Mouse (Mus musculus) MEL (cell line): Measurements from ENCODE around the gene Mrgpra1. TPM values are rescaled to one million over a fixed set of nuclear protein-coding genes. Genes with fewer than 3 reads are reported as not detected.
"Not testable (repeated sequence)": the region's sequence is repeated elsewhere in the genome, so short reads cannot be mapped to it uniquely, and the experiment has no call there.

Source experiments
- DNase-seq: peaks from one replicate; pipeline ENCODE4 v3.0.0; 2011; ENCODE audit warnings: low read depth, low spot score
- H3K27ac ChIP-seq: 2 replicates; pipeline ENCODE4 v1.5.1; 2012; ENCODE audit warnings: low read depth, mild to moderate bottlenecking, control low read depth, low read length, moderate library complexity; ENCODE audit not compliant: control insufficient read depth
- H3K27me3 ChIP-seq, 2 experiments: fragments of 150-350 bp in 1 of 2; sonication (generic) in 1 of 2; 2 replicates each; pipeline ENCODE4 v1.6.1; 2012; ENCODE audit warnings: low read length in 2 of 2, mild to moderate bottlenecking in 2 of 2, improper control_type of control experiment in 1 of 2, moderate library complexity in 1 of 2; ENCODE audit not compliant: insufficient read depth in 2 of 2, control insufficient read depth in 1 of 2
- H3K36me3 ChIP-seq, 2 experiments: 2 replicates each; pipeline ENCODE4 v1.6.1; 2012 to 2014; ENCODE audit warnings: low read length in 2 of 2, improper control_type of control experiment in 1 of 2, inconsistent platforms in 1 of 2, mild to moderate bottlenecking in 1 of 2; ENCODE audit not compliant: insufficient read depth in 2 of 2, control insufficient read depth in 1 of 2
- H3K4me1 ChIP-seq, 2 experiments: fragments of 150-350 bp in 1 of 2; sonication (generic) in 1 of 2; 2 replicates each; pipeline ENCODE4 v1.6.1; 2012; ENCODE audit warnings: low read length in 2 of 2, improper control_type of control experiment in 1 of 2, mild to moderate bottlenecking in 1 of 2; ENCODE audit not compliant: insufficient read depth in 2 of 2, control insufficient read depth in 1 of 2
- H3K4me3 ChIP-seq, 2 experiments: fragments of 150-350 bp in 1 of 2; sonication (generic) in 1 of 2; 2 replicates each; pipeline ENCODE4 v1.5.1; 2012; ENCODE audit warnings: low read depth in 2 of 2, low read length in 2 of 2, mild to moderate bottlenecking in 2 of 2, moderate library complexity in 2 of 2, control low read depth in 1 of 2, improper control_type of control experiment in 1 of 2; ENCODE audit not compliant: control insufficient read depth in 1 of 2, insufficient read depth in 1 of 2
- H3K79me2 ChIP-seq: 2 replicates; pipeline ENCODE4 v1.6.1; 2012; ENCODE audit warnings: mild to moderate bottlenecking, low read length, moderate library complexity; ENCODE audit not compliant: control insufficient read depth, poor library complexity, insufficient read depth
- H3K9ac ChIP-seq: 2 replicates; pipeline ENCODE4 v1.6.1; 2012; ENCODE audit warnings: low read depth, mild to moderate bottlenecking, control low read depth, low read length, moderate library complexity; ENCODE audit not compliant: control insufficient read depth, poor library complexity, severe bottlenecking
- H3K9me3 ChIP-seq: fragments of 150-350 bp; sonication (generic); replicated peaks from 2 replicates; pipeline ENCODE4 v1.6.1; 2012; ENCODE audit warnings: mild to moderate bottlenecking, low read length, improper control_type of control experiment, moderate library complexity; ENCODE audit not compliant: insufficient read depth
- CHD1 ChIP-seq: IDR thresholded peaks from 2 replicates; pipeline ENCODE4 v1.6.1; 2012; ENCODE audit warnings: low read depth, mild to moderate bottlenecking, inconsistent platforms, low read length, improper control_type of control experiment
- CHD2 ChIP-seq: IDR thresholded peaks from 2 replicates; pipeline ENCODE4 v1.6.1; 2011; ENCODE audit warnings: low read length, improper control_type of control experiment
- CTCF ChIP-seq, 3 experiments: IDR thresholded peaks in 2 of 3; conservative IDR thresholded peaks in 1 of 3; 2 replicates each; pipeline ENCODE4 v1.5.1; 2011 to 2012; ENCODE audit warnings: low read length in 3 of 3, low read depth in 2 of 3, mild to moderate bottlenecking in 2 of 3, improper control_type of control experiment in 1 of 3, inconsistent platforms in 1 of 3, mixed read lengths in 1 of 3, moderate library complexity in 1 of 3; ENCODE audit not compliant: control insufficient read depth in 1 of 3, insufficient read depth in 1 of 3, poor library complexity in 1 of 3, severe bottlenecking in 1 of 3
- GATA1 ChIP-seq: IDR thresholded peaks from 2 replicates; pipeline ENCODE4 v1.6.1; 2011; ENCODE audit warnings: low read depth, low read length, improper control_type of control experiment
- KAT2A ChIP-seq: conservative IDR thresholded peaks from 2 replicates; pipeline ENCODE4 v1.6.1; 2012; ENCODE audit warnings: low read depth, low read length, improper control_type of control experiment, inconsistent platforms
- MAFK ChIP-seq: IDR thresholded peaks from 2 replicates; pipeline ENCODE4 v1.6.1; 2011; ENCODE audit warnings: low read depth, mild to moderate bottlenecking, low read length, improper control_type of control experiment, borderline replicate concordance
- MXI1 ChIP-seq: IDR thresholded peaks from 2 replicates; pipeline ENCODE4 v1.6.1; 2011; ENCODE audit warnings: mild to moderate bottlenecking, low read depth, low read length, improper control_type of control experiment
- MYB ChIP-seq: IDR thresholded peaks from 2 replicates; pipeline ENCODE4 v1.6.1; 2011; ENCODE audit warnings: mild to moderate bottlenecking, low read depth, low read length, improper control_type of control experiment
- MYC ChIP-seq: IDR thresholded peaks from 2 replicates; pipeline ENCODE4 v1.6.1; 2011; ENCODE audit warnings: low read depth, mild to moderate bottlenecking, low read length, improper control_type of control experiment, moderate library complexity
- POLR2A ChIP-seq, 2 experiments: IDR thresholded peaks; 2 replicates each; pipeline ENCODE4 v1.6.1; 2011 to 2012; ENCODE audit warnings: low read length in 2 of 2, mild to moderate bottlenecking in 2 of 2, control low read depth in 1 of 2, improper control_type of control experiment in 1 of 2, low read depth in 1 of 2, moderate library complexity in 1 of 2; ENCODE audit not compliant: control insufficient read depth in 1 of 2, insufficient read depth in 1 of 2, poor library complexity in 1 of 2
- POLR2AphosphoS5 ChIP-seq: IDR thresholded peaks from 2 replicates; pipeline ENCODE4 v1.6.1; 2012; ENCODE audit warnings: low read depth, borderline replicate concordance, mild to moderate bottlenecking, inconsistent platforms, low read length, moderate library complexity, mixed read lengths
- RAD21 ChIP-seq: IDR thresholded peaks from 2 replicates; pipeline ENCODE4 v1.6.1; 2011; ENCODE audit warnings: mild to moderate bottlenecking, low read depth, low read length, improper control_type of control experiment
- SMC3 ChIP-seq: IDR thresholded peaks from 2 replicates; pipeline ENCODE4 v1.6.1; 2011; ENCODE audit warnings: low read depth, low read length, improper control_type of control experiment
- TBP ChIP-seq: IDR thresholded peaks from 2 replicates; pipeline ENCODE4 v1.8.0; 2011; ENCODE audit warnings: low read depth, low read length, improper control_type of control experiment
- UBTF ChIP-seq: IDR thresholded peaks from 2 replicates; pipeline ENCODE4 v1.6.1; 2012; ENCODE audit warnings: low read depth, mild to moderate bottlenecking, inconsistent platforms, low read length, improper control_type of control experiment, moderate library complexity, borderline replicate concordance; ENCODE audit not compliant: insufficient read depth
- USF1 ChIP-seq: IDR thresholded peaks from 2 replicates; pipeline ENCODE4 v1.6.1; 2014; ENCODE audit warnings: low read depth, mild to moderate bottlenecking, inconsistent platforms, low read length, improper control_type of control experiment, moderate library complexity
- ZC3H11A ChIP-seq: IDR thresholded peaks from 2 replicates; pipeline ENCODE4 v1.6.1; 2012; ENCODE audit warnings: low read depth, mild to moderate bottlenecking, inconsistent platforms, low read length, improper control_type of control experiment
- ZKSCAN1 ChIP-seq: IDR thresholded peaks from 2 replicates; pipeline ENCODE4 v1.6.1; 2012; ENCODE audit warnings: low read depth, mild to moderate bottlenecking, inconsistent platforms, low read length, improper control_type of control experiment, moderate library complexity
- ZMIZ1 ChIP-seq: IDR thresholded peaks from 2 replicates; pipeline ENCODE4 v1.6.1; 2012; ENCODE audit warnings: low read depth, mild to moderate bottlenecking, inconsistent platforms, low read length, improper control_type of control experiment, moderate library complexity
- ZNF384 ChIP-seq: IDR thresholded peaks from 2 replicates; pipeline ENCODE4 v1.6.1; 2012; ENCODE audit warnings: low read depth, mild to moderate bottlenecking, inconsistent platforms, low read length, improper control_type of control experiment
- polyA plus RNA-seq, 2 experiments: library from polyadenylated mRNA; stranded (reverse) in 1 of 2; unstranded in 1 of 2; fragments of >175 nt in 1 of 2; fragments of >200 nt in 1 of 2; gene quantifications; 2 replicates each; pipeline versions ENCODE4 v1.2.1 to v1.2.4; 2012; ENCODE audit warnings: low replicate concordance in 2 of 2, low read depth in 1 of 2; ENCODE audit not compliant: insufficient read length in 2 of 2, insufficient read depth in 1 of 2, missing spikeins in 1 of 2
- total RNA-seq: library from RNA; depleted of rRNA; stranded (reverse); fragments of 300-350 nt; gene quantifications from 2 replicates; pipeline ENCODE4 v1.2.3, GENCODE M21; 2012

The Mrgpra1 gene
- total and polyA plus RNA-seq, 3 experiments: not detected

DNA sequence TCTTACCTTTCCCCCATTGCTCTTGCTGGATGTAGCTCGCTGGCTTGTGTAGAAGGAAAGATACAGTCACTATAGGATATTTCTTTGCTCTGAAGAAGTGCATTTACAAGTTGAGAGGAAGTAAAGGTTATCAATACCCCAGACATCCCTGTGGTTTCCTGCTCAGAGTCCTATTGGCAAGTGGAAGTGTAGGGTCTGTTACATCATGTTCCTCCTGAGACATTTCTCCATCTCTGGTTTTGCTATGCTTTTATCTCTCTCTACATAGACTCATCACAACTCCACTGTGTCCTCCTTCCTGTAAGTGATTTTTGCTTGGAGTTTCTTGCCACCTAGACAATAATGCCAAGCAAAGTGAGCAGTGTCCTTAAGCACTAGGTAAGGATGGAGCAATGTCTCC lies 35.7 kb downstream of the Mrgpra1 start:
- Histone ChIP-seq H3K79me2 (no peaks in the 10 kb centered on the region), H3K9ac (no peak overlapping the region), H3K36me3 (no peaks in the 10 kb centered on the region), H3K27ac (no peak overlapping the region), H3K4me1 (no peaks in the 10 kb centered on the region), H3K4me3 (no peak overlapping the region), H3K27me3 (no peaks in the 10 kb centered on the region), H3K9me3 (no peaks in the 10 kb centered on the region)
- DNase-seq: no peak
- no peak for TF ChIP-seq CHD1
- TF ChIP-seq ZMIZ1: no peak
- TF ChIP-seq CTCF (IDR thresholded peaks at IDR 0.05 in 2 of 3, conservative IDR thresholded peaks at IDR 0.05 in 1 of 3; ENCODE audit: control insufficient read depth in 1 of 3, insufficient read depth in 1 of 3, low read depth in 2 of 3, low read length in 3 of 3, poor library complexity in 1 of 3, severe bottlenecking in 1 of 3): no peak
- TF ChIP-seq ZNF384: no peak
- TF ChIP-seq TBP: no peak
- no peak for TF ChIP-seq KAT2A
- no peak for TF ChIP-seq CHD2
- no peak for TF ChIP-seq USF1
- TF ChIP-seq MXI1: no peak
- TF ChIP-seq, all 39 proteins: peak for 0

GRCm38 (mm10) chr7:47312289-47312688 lies 41.8 kb downstream of the Mrgpra1 start:
- no peak for TF ChIP-seq ZKSCAN1
- TF ChIP-seq MAFK: no peak
- TF ChIP-seq ZC3H11A: peak; percentile 19; the same call in 1 of the 2 replicates
- TF ChIP-seq RAD21: peak; percentile 44
- peak; percentile 11 to 39 (median 39); a peak in 5 of 6 replicates for TF ChIP-seq CTCF (IDR thresholded peaks at IDR 0.05 in 2 of 3, conservative IDR thresholded peaks at IDR 0.05 in 1 of 3; ENCODE audit: control insufficient read depth in 1 of 3, insufficient read depth in 1 of 3, low read depth in 2 of 3, low read length in 3 of 3, poor library complexity in 1 of 3, severe bottlenecking in 1 of 3)
- peak; percentile 36 for TF ChIP-seq SMC3
- peak; percentile 8 for DNase-seq
- no peaks in the 10 kb centered on the region for H3K4me1 ChIP-seq
- no peak overlapping the region for H3K9ac ChIP-seq
- H3K36me3 ChIP-seq: no peaks in the 10 kb centered on the region
- no peak overlapping the region for H3K4me3 ChIP-seq
- no peak overlapping the region for H3K27ac ChIP-seq
- no peaks in the 10 kb centered on the region for H3K27me3 ChIP-seq
- H3K9me3 ChIP-seq: no peaks in the 10 kb centered on the region
- no peaks in the 10 kb centered on the region for H3K79me2 ChIP-seq

DNA sequence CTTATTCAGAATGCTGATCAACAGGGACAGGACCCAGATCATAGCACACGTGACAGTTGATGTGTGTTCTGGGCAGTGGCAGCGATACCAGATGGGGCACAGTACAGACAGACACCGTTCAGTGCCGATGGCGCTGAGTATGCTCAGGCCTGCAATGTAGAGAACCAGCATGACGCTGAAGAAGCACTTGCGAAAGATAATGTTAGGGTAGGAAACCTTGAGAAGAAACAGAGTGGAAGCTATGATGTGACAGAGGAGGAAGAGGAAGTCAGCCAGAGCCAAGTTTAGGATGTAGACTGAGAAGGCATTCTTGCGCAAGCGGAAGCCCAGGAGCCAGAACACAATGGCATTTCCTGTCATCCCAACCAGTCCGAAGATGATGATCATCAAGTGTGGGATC lies 44.2 kb downstream of the Mrgpra1 start:
- no peak for TF ChIP-seq POLR2A (IDR thresholded peaks at IDR 0.05; ENCODE audit: control insufficient read depth in 1 of 2, insufficient read depth in 1 of 2, low read depth in 1 of 2, low read length in 2 of 2, poor library complexity in 1 of 2)
- TF ChIP-seq MYB: no peak
- no peak for TF ChIP-seq MYC
- TF ChIP-seq UBTF: no peak
- no peak for TF ChIP-seq CHD1
- TF ChIP-seq CHD2: no peak
- TF ChIP-seq GATA1: no peak
- no peak for TF ChIP-seq ZMIZ1
- TF ChIP-seq CTCF (IDR thresholded peaks at IDR 0.05 in 2 of 3, conservative IDR thresholded peaks at IDR 0.05 in 1 of 3; ENCODE audit: control insufficient read depth in 1 of 3, insufficient read depth in 1 of 3, low read depth in 2 of 3, low read length in 3 of 3, poor library complexity in 1 of 3, severe bottlenecking in 1 of 3): no peak
- no peak for TF ChIP-seq POLR2AphosphoS5
- Histone ChIP-seq H3K27ac (no peak overlapping the region), H3K9me3 (no peaks in the 10 kb centered on the region), H3K27me3 (no peaks in the 10 kb centered on the region), H3K4me1 (no peaks in the 10 kb centered on the region), H3K79me2 (no peaks in the 10 kb centered on the region), H3K4me3 (no peak overlapping the region), H3K9ac (no peak overlapping the region), H3K36me3 (no peaks in the 10 kb centered on the region)
- DNase-seq: no peak

GRCm38 (mm10) chr7:47304661-47305060 lies 49.4 kb downstream of the Mrgpra1 start:
- not testable (repeated sequence) for H3K79me2 ChIP-seq, H3K36me3 ChIP-seq, H3K27ac ChIP-seq, DNase-seq, H3K9ac ChIP-seq, H3K4me1 ChIP-seq, H3K27me3 ChIP-seq, H3K9me3 ChIP-seq, H3K4me3 ChIP-seq
